Mouse (Mus musculus) lung, postnatal 0 days (tissue): ENCODE results near the gene Cacna1i. TPM values are rescaled to one million over a fixed set of nuclear protein-coding genes. Genes with fewer than 3 reads are reported as not detected.
A peak's percentile ranks its signal among the peaks of the same experiment; 100 is the strongest.

Source experiments
- ATAC-seq: fragments of 200-750 bp; cut with Nextera tagmentation; 2 replicates; pipeline ENCODE4 v1.8.0; 2017; ENCODE audit warnings: moderate library complexity
- DNase-seq: peaks from one replicate; pipeline ENCODE4 v3.0.0-alpha.2; 2016; ENCODE audit warnings: low spot score
- H3K27ac ChIP-seq: fragments of 300-500 bp; sonication (generic); 2 replicates; pipeline ENCODE4 v1.5.1; 2014; ENCODE audit warnings: antibody characterized with exemption, mild to moderate bottlenecking, low read length, mixed read lengths
- H3K27me3 ChIP-seq: fragments of 300-500 bp; sonication (generic); replicated peaks from 2 replicates; pipeline ENCODE4 v1.6.1; 2014; ENCODE audit warnings: low read length, mixed read lengths; ENCODE audit not compliant: insufficient read depth
- H3K36me3 ChIP-seq: fragments of 300-500 bp; sonication (generic); 2 replicates; pipeline ENCODE4 v1.6.1; 2014; ENCODE audit warnings: low read length, mixed read lengths; ENCODE audit not compliant: insufficient read depth
- H3K4me1 ChIP-seq: fragments of 300-500 bp; sonication (generic); 2 replicates; pipeline ENCODE4 v1.6.1; 2014; ENCODE audit warnings: antibody characterized with exemption, low read depth, low read length, mixed read lengths; ENCODE audit not compliant: insufficient read depth
- H3K4me2 ChIP-seq: fragments of 300-500 bp; sonication (generic); replicated peaks from 2 replicates; pipeline ENCODE4 v1.6.1; 2014; ENCODE audit warnings: low read depth, mild to moderate bottlenecking, low read length, moderate library complexity, mixed read lengths
- H3K4me3 ChIP-seq: fragments of 300-500 bp; sonication (generic); 2 replicates; pipeline ENCODE4 v1.5.1; 2014; ENCODE audit warnings: low read depth, low read length
- H3K9ac ChIP-seq: fragments of 300-500 bp; sonication (generic); replicated peaks from 2 replicates; pipeline ENCODE4 v1.6.1; 2014; ENCODE audit warnings: low read depth, mild to moderate bottlenecking
- H3K9me3 ChIP-seq: fragments of 300-500 bp; sonication (generic); 2 replicates; pipeline ENCODE4 v1.6.1; 2016; ENCODE audit warnings: low read length, mixed read lengths
- CTCF ChIP-seq: IDR thresholded peaks from 2 replicates; pipeline ENCODE4 v1.5.1; 2016; ENCODE audit warnings: antibody characterized with exemption, mild to moderate bottlenecking
- EP300 ChIP-seq: IDR thresholded peaks from 2 replicates; pipeline ENCODE4 v1.6.1; 2016; ENCODE audit warnings: antibody characterized with exemption, mild to moderate bottlenecking, control low read depth
- WGBS: fragments of 180-500 bp; shearing (Covaris S2); extraction: QIAGEN DNeasy Blood & Tissue Kit; methylation state at CpG from one replicate; pipeline ENCODE4 v1.1.7; 2014; 5-methylcytosine and 5-hydroxymethylcytosine counted together
- polyA plus RNA-seq: library from polyadenylated mRNA; unstranded; fragments of >200 nt; fragmentation: Nextera tagmentation; extraction: Ambion mirVana; gene quantifications from 2 replicates; pipeline ENCODE4 v1.2.1, GENCODE M21; 2015

The Cacna1i gene
- polyA plus RNA-seq, 1 experiment from 2014 or later = not detected

- DNase-seq (no peak), ATAC-seq (no peak)
- Histone ChIP-seq H3K27ac (no peak overlapping the region), H3K4me2 (no peak overlapping the region), H3K36me3 (no peaks in the 10 kb centered on the region), H3K27me3 (no peaks in the 10 kb centered on the region), H3K9ac (no peak overlapping the region), H3K9me3 (no peaks in the 10 kb centered on the region), H3K4me3 (no peak overlapping the region), H3K4me1 (no peaks in the 10 kb centered on the region)
- no peak for TF ChIP-seq CTCF
- TF ChIP-seq EP300 = no peak
- 76% methylated on average over 2 of the region's 2 CpGs for whole genome bisulfite sequencing
Observed at GRCm38 (mm10) chr15:80279053-80279452, 8.0 kb upstream of the Cacna1i start.

- Histone ChIP-seq H3K27ac (no peak overlapping the region), H3K36me3 (no peaks in the 10 kb centered on the region), H3K4me1 (no peaks in the 10 kb centered on the region), H3K9me3 (no peaks in the 10 kb centered on the region), H3K4me3 (no peak overlapping the region), H3K27me3 (peaks cover 1% of the 10 kb centered on the region; the same call in 1 of the 2 replicates), H3K4me2 (no peak overlapping the region), H3K9ac (no peak overlapping the region)
- DNase-seq (no peak), ATAC-seq (no peak)
- 28% methylated on average over 6 of the region's 6 CpGs for WGBS
- TF ChIP-seq EP300 (no peak), CTCF (peak; percentile 75)
Observed at GRCm38 (mm10) chr15:80280646-80281045, 6.4 kb upstream of the Cacna1i start.

GRCm38 (mm10) chr15:80288036-80288435, 998 bp downstream of the Cacna1i start:
- no peaks in the 10 kb centered on the region for H3K36me3 ChIP-seq
- ATAC-seq (no peak), DNase-seq (no peak)
- no peak overlapping the region for H3K9ac ChIP-seq
- TF ChIP-seq CTCF (no peak), EP300 (no peak)
- no peak overlapping the region for H3K27ac ChIP-seq
- no peaks in the 10 kb centered on the region; the same call in 1 of the 2 replicates for H3K4me1 ChIP-seq
- no peaks in the 10 kb centered on the region for H3K9me3 ChIP-seq
- peaks cover 40% of the 10 kb centered on the region for H3K27me3 ChIP-seq
- peak overlapping the region; percentile 31; the same call in 1 of the 2 replicates for H3K4me3 ChIP-seq
- WGBS = 3% methylated on average over 21 of the region's 23 CpGs
- peak overlapping the region; percentile 53; the same call in 1 of the 2 replicates for H3K4me2 ChIP-seq

GRCm38 (mm10) chr15:80289436-80289835, 2.4 kb downstream of the Cacna1i start:
- TF ChIP-seq EP300 (no peak), CTCF (peak; percentile 71)
- Histone ChIP-seq H3K4me3 (no peak overlapping the region), H3K27ac (no peak overlapping the region), H3K9ac (no peak overlapping the region), H3K4me1 (no peaks in the 10 kb centered on the region; the same call in 1 of the 2 replicates), H3K9me3 (no peaks in the 10 kb centered on the region), H3K4me2 (no peak overlapping the region), H3K27me3 (peaks cover 40% of the 10 kb centered on the region), H3K36me3 (no peaks in the 10 kb centered on the region)
- peak; percentile 79 for DNase-seq
- no peak; the same call in 1 of the 2 replicates for ATAC-seq
- WGBS = 8% methylated on average over 10 of the region's 10 CpGs

GRCm38 (mm10) chr15:80297146-80297545, 10.1 kb downstream of the Cacna1i start:
- Histone ChIP-seq H3K9ac (no peak overlapping the region), H3K36me3 (no peaks in the 10 kb centered on the region), H3K27ac (no peak overlapping the region), H3K9me3 (no peaks in the 10 kb centered on the region), H3K4me1 (no peaks in the 10 kb centered on the region), H3K4me2 (no peak overlapping the region), H3K4me3 (no peak overlapping the region), H3K27me3 (no peaks in the 10 kb centered on the region)
- DNase-seq (no peak), ATAC-seq (no peak)
- peak; percentile 20; the same call in 1 of the 2 replicates for TF ChIP-seq CTCF
- TF ChIP-seq EP300 = no peak
- 100% methylated on average over 1 of the region's 1 CpGs for WGBS

- H3K4me1 ChIP-seq = no peaks in the 10 kb centered on the region
- H3K27ac ChIP-seq = no peak overlapping the region
- no peak for ATAC-seq
- 68% methylated on average over 14 of the region's 14 CpGs for WGBS
- no peaks in the 10 kb centered on the region for H3K36me3 ChIP-seq
- no peak overlapping the region for H3K9ac ChIP-seq
- TF ChIP-seq CTCF = no peak
- no peak for TF ChIP-seq EP300
- DNase-seq = no peak
- no peaks in the 10 kb centered on the region for H3K27me3 ChIP-seq
- no peak overlapping the region for H3K4me2 ChIP-seq
- no peak overlapping the region for H3K4me3 ChIP-seq
- no peaks in the 10 kb centered on the region for H3K9me3 ChIP-seq
Observed at GRCm38 (mm10) chr15:80303779-80304178, 16.7 kb downstream of the Cacna1i start.

GRCm38 (mm10) chr15:80304188-80304587, 17.1 kb downstream of the Cacna1i start:
- WGBS = 86% methylated on average over 12 of the region's 12 CpGs
- TF ChIP-seq EP300 (no peak), CTCF (no peak)

More at GRCm38 (mm10) chr15:80304188-80304587, 17.1 kb downstream of the Cacna1i start:
- H3K4me2 ChIP-seq = no peak overlapping the region
- ATAC-seq = no peak
- no peaks in the 10 kb centered on the region for H3K4me1 ChIP-seq
- H3K36me3 ChIP-seq = no peaks in the 10 kb centered on the region
- no peak for DNase-seq
- no peaks in the 10 kb centered on the region for H3K9me3 ChIP-seq
- no peaks in the 10 kb centered on the region for H3K27me3 ChIP-seq
- no peak overlapping the region for H3K27ac ChIP-seq
- H3K4me3 ChIP-seq = no peak overlapping the region
- no peak overlapping the region for H3K9ac ChIP-seq
